Mouse (Mus musculus) forebrain, embryonic 12.5 days (tissue): ENCODE measurements around the gene Sap30bp. TPM values are rescaled to one million over a fixed set of nuclear protein-coding genes. Genes with fewer than 3 reads are reported as not detected.

Source experiments
- ATAC-seq: fragments of 200-750 bp; cut with Nextera tagmentation; 2 replicates; pipeline ENCODE4 v1.8.0; 2017; ENCODE audit warnings: moderate TSS enrichment; ENCODE audit not compliant: low FRiP score
- H3K27ac ChIP-seq: fragments of 300-500 bp; sonication (generic); 2 replicates; pipeline ENCODE4 v1.5.1; 2016; ENCODE audit warnings: mild to moderate bottlenecking
- H3K27me3 ChIP-seq: fragments of 300-500 bp; sonication (generic); 2 replicates; pipeline ENCODE4 v1.6.1; 2016; ENCODE audit warnings: mild to moderate bottlenecking
- H3K36me3 ChIP-seq: fragments of 300-500 bp; sonication (generic); replicated peaks from 2 replicates; pipeline ENCODE4 v1.6.1; 2016; ENCODE audit warnings: mild to moderate bottlenecking
- H3K4me1 ChIP-seq: fragments of 300-500 bp; sonication (generic); 2 replicates; pipeline ENCODE4 v1.6.1; 2016
- H3K4me2 ChIP-seq: fragments of 300-500 bp; sonication (generic); 2 replicates; pipeline ENCODE4 v1.6.1; 2016; ENCODE audit warnings: mild to moderate bottlenecking, moderate library complexity
- H3K4me3 ChIP-seq: fragments of 300-500 bp; sonication (generic); replicated peaks from 2 replicates; pipeline ENCODE4 v1.5.1; 2016; ENCODE audit warnings: mild to moderate bottlenecking
- H3K9ac ChIP-seq: fragments of 300-500 bp; sonication (generic); 2 replicates; pipeline ENCODE4 v1.6.1; 2016; ENCODE audit warnings: mild to moderate bottlenecking
- H3K9me3 ChIP-seq: fragments of 300-500 bp; sonication (generic); 2 replicates; pipeline ENCODE4 v1.6.1; 2016
- WGBS: fragments of 180-500 bp; shearing (Covaris S2); methylation state at CpG from one replicate; pipeline ENCODE4 v1.1.7; 2016; 5-methylcytosine and 5-hydroxymethylcytosine counted together
- polyA plus RNA-seq: library from polyadenylated mRNA; unstranded; fragments of >200 nt; fragmentation: Nextera tagmentation; extraction: Ambion mirVana; gene quantifications from 2 replicates; pipeline ENCODE4 v1.2.1, GENCODE M21; 2016

Gene Sap30bp
- polyA plus RNA-seq, 1 experiment from 2014 or later: 56.8 TPM

GRCm38 (mm10) chr11:116008832-116009375 is 75.8 kb downstream of the Sap30bp start:
- no peak overlapping the region for H3K27ac ChIP-seq
- H3K4me2 ChIP-seq: no peak overlapping the region
- H3K9ac ChIP-seq: no peak overlapping the region
- H3K27me3 ChIP-seq: no peaks in the 10 kb centered on the region
- H3K4me1 ChIP-seq: peaks cover 37% of the 10 kb centered on the region
- no peak overlapping the region for H3K4me3 ChIP-seq
- no peak for ATAC-seq
- peaks cover 17% of the 10 kb centered on the region; the same call in 1 of the 2 replicates for H3K36me3 ChIP-seq
- 89% methylated on average over 13 of the region's 13 CpGs for WGBS
- H3K9me3 ChIP-seq: no peaks in the 10 kb centered on the region

GRCm38 (mm10) chr11:116009661-116010060 is 76.6 kb downstream of the Sap30bp start:
- H3K27ac ChIP-seq: no peak overlapping the region
- H3K27me3 ChIP-seq: no peaks in the 10 kb centered on the region
- no peak overlapping the region for H3K9ac ChIP-seq
- H3K9me3 ChIP-seq: no peaks in the 10 kb centered on the region
- peaks cover 36% of the 10 kb centered on the region for H3K4me1 ChIP-seq
- ATAC-seq: no peak
- H3K4me3 ChIP-seq: no peak overlapping the region
- H3K36me3 ChIP-seq: peaks cover 17% of the 10 kb centered on the region; the same call in 1 of the 2 replicates
- no peak overlapping the region for H3K4me2 ChIP-seq
- 93% methylated on average over 11 of the region's 11 CpGs for WGBS

GRCm38 (mm10) chr11:116010146-116010545 is 77.1 kb downstream of the Sap30bp start:
- no peak for ATAC-seq
- H3K36me3 ChIP-seq: peaks cover 17% of the 10 kb centered on the region; the same call in 1 of the 2 replicates
- H3K9ac ChIP-seq: no peak overlapping the region
- H3K4me1 ChIP-seq: peaks cover 34% of the 10 kb centered on the region
- WGBS: 92% methylated on average over 8 of the region's 8 CpGs
- H3K9me3 ChIP-seq: no peaks in the 10 kb centered on the region
- H3K4me3 ChIP-seq: no peak overlapping the region
- H3K27me3 ChIP-seq: no peaks in the 10 kb centered on the region
- no peak overlapping the region for H3K4me2 ChIP-seq
- no peak overlapping the region for H3K27ac ChIP-seq

GRCm38 (mm10) chr11:116010948-116011347 is 77.9 kb downstream of the Sap30bp start:
- H3K4me2 ChIP-seq: no peak overlapping the region
- WGBS: 85% methylated on average over 5 of the region's 5 CpGs

GRCm38 (mm10) chr11:116011529-116012261 is 78.6 kb downstream of the Sap30bp start:
- Histone ChIP-seq H3K9ac (peak overlapping the region; percentile 71), H3K9me3 (no peaks in the 10 kb centered on the region), H3K4me3 (peak overlapping the region; percentile 63), H3K27me3 (no peaks in the 10 kb centered on the region), H3K4me2 (peak overlapping the region; percentile 81), H3K4me1 (peaks cover 24% of the 10 kb centered on the region), H3K36me3 (peaks cover 17% of the 10 kb centered on the region; the same call in 1 of the 2 replicates), H3K27ac (peak overlapping the region; percentile 80)
- no peak for ATAC-seq
- 24% methylated on average over 13 of the region's 14 CpGs for WGBS

More at GRCm38 (mm10) chr11:116010948-116011347, 77.9 kb downstream of the Sap30bp start:
- Histone ChIP-seq H3K27ac (no peak overlapping the region), H3K9me3 (no peaks in the 10 kb centered on the region), H3K4me1 (peaks cover 26% of the 10 kb centered on the region), H3K27me3 (no peaks in the 10 kb centered on the region), H3K9ac (no peak overlapping the region), H3K4me3 (no peak overlapping the region), H3K36me3 (peaks cover 17% of the 10 kb centered on the region; the same call in 1 of the 2 replicates)
- ATAC-seq: no peak

GRCm38 (mm10) chr11:116012262-116012947 is 79.3 kb downstream of the Sap30bp start, which contains the start of gene Galk1:
Gene Galk1 (minus strand): TSS chr11:116012719.
- Histone ChIP-seq H3K27ac (peak within 1 kb of the TSS; percentile 80), H3K36me3 (peaks cover 14% of the 10 kb centered on the region; the same call in 1 of the 2 replicates), H3K27me3 (no peaks in the 10 kb centered on the region), H3K4me1 (peaks cover 24% of the 10 kb centered on the region), H3K4me2 (peak within 1 kb of the TSS; percentile 81), H3K9me3 (no peaks in the 10 kb centered on the region), H3K4me3 (peak within 1 kb of the TSS; percentile 63), H3K9ac (peak within 1 kb of the TSS; percentile 71)
- peak; percentile 87 for ATAC-seq
- WGBS: under 1% methylated on average over 54 of the region's 55 CpGs

- Histone ChIP-seq H3K4me1 (peaks cover 24% of the 10 kb centered on the region), H3K4me3 (no peak overlapping the region)
- 43% methylated on average over 8 of the region's 8 CpGs for WGBS
Observed at GRCm38 (mm10) chr11:116014821-116015220, 81.7 kb downstream of the Sap30bp start.

More at GRCm38 (mm10) chr11:116014821-116015220, 81.7 kb downstream of the Sap30bp start:
- no peaks in the 10 kb centered on the region for H3K9me3 ChIP-seq
- no peak overlapping the region for H3K9ac ChIP-seq
- H3K4me2 ChIP-seq: no peak overlapping the region
- 0 out of 2 replicates have a peak overlapping the region, but pooled peaks have one; percentile 13 for H3K27ac ChIP-seq
- no peak for ATAC-seq
- H3K27me3 ChIP-seq: no peaks in the 10 kb centered on the region
- 0 out of 2 replicates have a peak, but pooled peaks cover 4% of the 10 kb centered on the region for H3K36me3 ChIP-seq

Other genes starting within 250 kb of the Sap30bp start
- gene Grb2, start 224.7 kb upstream of the Sap30bp start, polyA plus RNA-seq: 124 and 137 TPM in 2 replicates
- 39.0 and 45.2 TPM in 2 replicates for gene Tmem94, start 167.8 kb upstream of the Sap30bp start, polyA plus RNA-seq
- gene Caskin2, start 119.6 kb upstream of the Sap30bp start, polyA plus RNA-seq: 15.5 and 19.5 TPM in 2 replicates
- 27.1 and 28.4 TPM in 2 replicates for gene Tsen54, start 118.6 kb upstream of the Sap30bp start, polyA plus RNA-seq
- 2.4 and 2.7 TPM in 2 replicates for gene Llgl2, start 109.2 kb upstream of the Sap30bp start, polyA plus RNA-seq
- 0.17 and 0.31 TPM in 2 replicates for gene Myo15b, start 74.9 kb upstream of the Sap30bp start, polyA plus RNA-seq
- gene Smim5, start 33.3 kb upstream of the Sap30bp start, polyA plus RNA-seq: 1.1 and 1.3 TPM in 2 replicates
- 0.49 and 1.1 TPM in 2 replicates for gene Smim6, start 21.3 kb upstream of the Sap30bp start, polyA plus RNA-seq
- 32.5 and 33.4 TPM in 2 replicates for gene Recql5, start 195 bp downstream of the Sap30bp start, polyA plus RNA-seq
- gene Itgb4, start 41.4 kb downstream of the Sap30bp start, polyA plus RNA-seq: 0.94 and 1.0 TPM in 2 replicates
- gene Galk1, start 79.4 kb downstream of the Sap30bp start, polyA plus RNA-seq: 98.3 and 107 TPM in 2 replicates
- 2,341 and 2,432 TPM in 2 replicates for gene H3f3b, start 94.7 kb downstream of the Sap30bp start, polyA plus RNA-seq
- 47.9 and 50.4 TPM in 2 replicates for gene Unk, start 97.0 kb downstream of the Sap30bp start, polyA plus RNA-seq
- 0.69 and 0.73 TPM in 2 replicates for gene Unc13d, start 144.7 kb downstream of the Sap30bp start, polyA plus RNA-seq
- 92.3 and 101 TPM in 2 replicates for gene Wbp2, start 153.7 kb downstream of the Sap30bp start, polyA plus RNA-seq
- 2.7 and 3.2 TPM in 2 replicates for gene Trim47, start 193.9 kb downstream of the Sap30bp start, polyA plus RNA-seq
- 1.9 and 2.1 TPM in 2 replicates for gene Trim65, start 197.8 kb downstream of the Sap30bp start, polyA plus RNA-seq
- gene Mrpl38, start 205.6 kb downstream of the Sap30bp start, polyA plus RNA-seq: 89.6 and 90.5 TPM in 2 replicates
- 80.8 and 85.2 TPM in 2 replicates for gene Fbf1, start 234.9 kb downstream of the Sap30bp start, polyA plus RNA-seq